Mouse (Mus musculus): Measurements from ENCODE around the gene Prune2.

The Prune2 gene

DNA sequence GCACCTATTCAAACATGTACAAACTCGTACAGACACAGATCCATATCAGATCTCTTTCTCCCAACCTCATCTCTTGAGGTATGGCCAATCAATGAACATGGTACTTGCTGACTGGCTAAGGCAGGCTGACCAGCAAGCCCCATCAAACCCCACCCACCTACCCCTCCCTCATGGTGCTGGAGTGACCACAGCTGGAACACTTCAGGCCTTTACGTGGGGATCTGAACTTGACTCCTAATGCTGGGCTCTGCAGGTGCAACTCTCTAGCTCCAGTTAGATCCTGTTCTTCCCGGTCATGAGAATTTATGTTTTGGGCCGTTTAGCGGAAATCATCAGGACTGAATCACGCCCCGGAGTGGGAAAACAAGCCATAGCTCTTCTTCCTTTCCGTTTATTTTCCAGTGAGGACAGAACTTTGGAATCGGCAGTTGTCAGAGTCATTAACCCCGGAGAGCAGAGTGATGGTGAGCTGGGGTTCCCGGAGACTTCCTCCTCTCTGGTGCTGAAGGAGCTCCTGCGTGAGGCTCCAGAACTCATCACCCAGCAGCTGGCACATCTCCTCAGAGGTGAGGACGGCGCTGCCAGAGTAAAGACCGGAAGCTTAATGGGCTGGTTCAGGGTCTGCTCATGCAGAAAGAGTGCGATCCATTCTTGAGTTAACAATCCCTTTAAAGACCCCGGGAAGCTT is 50.4 kb downstream of the Prune2 start:
- DNase-seq (ENCODE audit: low read depth): no peak

DNA sequence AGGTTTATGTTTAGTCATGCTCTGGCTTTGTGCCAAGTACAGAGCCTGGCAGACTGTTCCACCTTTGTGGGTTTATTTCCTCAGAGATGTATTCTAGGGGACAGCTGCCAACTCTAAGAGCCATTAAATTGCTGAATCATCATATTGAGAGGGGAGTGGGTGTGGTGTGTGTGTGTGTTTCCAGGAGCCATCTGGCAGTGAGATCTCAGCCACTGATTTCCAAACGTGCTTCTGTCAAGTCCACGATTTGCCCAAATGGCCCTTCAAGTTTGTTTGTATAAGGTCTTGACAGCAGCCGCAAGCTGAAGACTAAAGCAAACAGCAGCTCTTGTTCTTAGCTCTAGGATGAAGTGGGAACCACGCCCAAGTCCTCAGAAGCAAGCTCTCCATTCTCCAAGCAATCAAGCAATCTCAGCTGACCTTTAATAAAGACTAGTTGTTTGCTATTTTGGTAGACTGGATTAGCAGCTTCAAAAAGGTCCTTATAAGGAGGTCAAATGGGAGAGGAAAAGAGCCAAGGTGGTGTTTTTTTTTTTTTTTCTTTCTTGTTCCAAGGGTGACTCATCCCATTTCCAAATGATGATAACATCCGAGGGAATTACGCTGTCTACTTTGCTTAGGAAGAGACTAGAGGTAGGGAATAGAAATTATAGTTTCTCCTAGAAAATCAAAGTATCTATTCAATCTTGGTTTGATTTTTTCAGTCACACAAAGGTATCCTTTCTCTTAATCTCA is 55.5 kb downstream of the Prune2 start:
- DNase-seq (ENCODE audit: low read depth): no peak

DNA sequence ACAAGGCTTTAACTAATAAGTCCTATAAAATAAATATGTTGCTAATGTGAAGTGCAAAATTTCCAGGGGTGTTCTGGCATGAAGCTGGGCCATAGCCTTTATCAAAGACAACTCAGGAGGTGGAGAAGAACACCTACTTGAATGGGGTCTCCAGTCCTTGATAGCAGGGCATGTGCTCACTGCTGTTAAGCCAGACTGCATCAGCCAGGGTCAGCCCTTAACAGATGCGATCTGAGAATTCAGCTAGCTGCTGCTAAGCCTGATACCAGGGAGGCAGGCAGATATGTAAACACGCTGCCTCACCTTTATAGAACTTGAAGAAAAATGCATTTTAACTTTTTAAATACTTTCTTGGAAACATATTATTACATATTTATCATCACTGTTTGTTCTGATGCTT is 57.2 kb downstream of the Prune2 start:
- DNase-seq (ENCODE audit: low read depth): no peak

DNA sequence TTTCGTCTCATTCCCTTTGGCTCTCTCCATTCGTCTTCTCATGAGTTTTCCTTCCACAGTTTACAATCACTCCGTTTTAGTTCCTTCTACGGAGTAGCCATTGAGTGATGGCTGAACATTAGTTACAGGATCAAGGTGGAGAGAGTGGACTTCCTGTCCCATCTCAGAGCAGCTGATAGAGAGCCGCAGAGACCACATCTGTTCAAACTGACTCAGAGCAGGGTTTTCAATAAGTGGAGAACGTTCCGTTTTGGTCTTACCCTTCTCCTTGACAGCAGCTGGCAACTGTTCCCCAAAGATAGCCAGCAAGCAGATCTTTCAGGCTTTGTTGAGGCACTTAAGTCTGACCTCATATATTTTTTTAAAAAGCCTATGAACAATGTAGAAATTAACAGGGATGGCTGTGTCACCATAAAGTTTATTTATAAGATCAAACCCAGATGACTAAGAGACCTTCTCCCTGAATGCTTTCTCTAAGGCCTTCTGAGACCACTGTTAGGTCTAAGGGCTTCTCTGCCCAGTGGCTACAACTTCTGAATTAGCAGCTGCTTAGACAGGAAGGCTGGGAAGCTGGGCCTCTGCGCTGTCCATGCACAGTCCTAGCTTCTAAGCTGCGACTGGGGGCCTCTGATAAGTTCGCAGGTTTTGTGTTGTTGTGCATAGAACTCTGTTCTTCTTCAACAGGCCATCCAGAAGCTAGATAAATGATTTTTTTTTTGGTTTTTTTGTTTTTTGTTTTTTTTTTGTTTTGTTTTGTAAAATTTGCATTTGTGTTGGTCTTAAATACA is 58.6 kb downstream of the Prune2 start:
- DNase-seq (ENCODE audit: low read depth): no peak

DNA sequence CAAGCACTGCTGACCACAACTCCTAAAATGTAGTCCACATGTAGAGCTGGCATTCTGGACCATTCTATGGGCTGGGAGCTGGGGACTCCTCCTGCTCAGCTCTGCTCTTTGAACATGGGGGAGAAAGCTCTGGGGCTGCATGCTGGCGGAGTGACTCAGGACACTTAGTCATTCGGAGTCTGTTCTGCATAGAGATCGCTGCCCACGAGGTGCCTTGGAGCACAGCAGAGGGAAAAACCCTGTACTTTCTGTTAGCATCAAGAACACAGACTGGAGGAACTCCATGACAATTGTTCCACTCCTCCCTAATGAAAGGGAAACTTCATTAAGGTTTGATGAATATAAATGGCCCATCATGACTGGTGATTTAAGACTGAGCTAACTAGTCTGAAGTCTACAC is 68.8 kb downstream of the Prune2 start:
- DNase-seq (ENCODE audit: low read depth): no peak

DNA sequence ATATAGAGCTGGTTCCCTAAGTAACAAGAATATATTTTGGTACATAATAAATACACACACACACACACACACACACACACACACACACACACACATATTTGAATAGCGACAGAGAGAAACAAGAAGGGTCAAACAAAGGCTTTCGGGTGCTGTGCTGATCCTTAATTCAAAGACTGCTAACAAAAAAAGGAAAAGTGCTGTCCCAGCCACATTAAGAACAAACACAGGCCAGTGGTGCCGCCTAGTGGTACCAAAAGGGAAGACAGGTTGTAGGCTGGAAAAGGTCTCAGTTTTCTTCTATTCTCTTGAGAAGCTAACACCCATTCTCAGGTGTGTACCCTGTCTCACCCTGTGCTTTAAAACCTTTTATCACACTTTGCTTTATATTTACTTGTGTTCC is 74.4 kb downstream of the Prune2 start:
- peak; percentile 45 for DNase-seq (ENCODE audit: low read depth)

DNA sequence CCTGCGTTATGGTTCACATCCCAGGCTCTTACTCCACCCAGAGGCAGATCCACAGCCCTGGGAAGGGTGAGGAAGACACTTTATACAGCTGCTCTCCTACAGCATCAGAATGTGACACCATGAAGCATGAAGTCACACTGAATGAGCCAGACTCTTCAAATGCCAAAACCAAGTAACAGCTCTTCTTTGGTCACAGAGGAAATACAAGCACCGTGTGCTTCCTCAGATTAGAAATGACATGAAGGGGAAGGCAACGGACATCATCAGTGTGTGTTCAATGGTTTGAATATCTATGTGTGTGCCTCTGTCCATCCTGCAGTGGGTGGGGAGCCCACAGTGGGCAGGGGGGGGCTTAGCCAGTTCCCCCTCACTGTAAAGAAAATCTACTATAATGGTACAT is 76.4 kb downstream of the Prune2 start:
- no peak for DNase-seq (ENCODE audit: low read depth)

DNA sequence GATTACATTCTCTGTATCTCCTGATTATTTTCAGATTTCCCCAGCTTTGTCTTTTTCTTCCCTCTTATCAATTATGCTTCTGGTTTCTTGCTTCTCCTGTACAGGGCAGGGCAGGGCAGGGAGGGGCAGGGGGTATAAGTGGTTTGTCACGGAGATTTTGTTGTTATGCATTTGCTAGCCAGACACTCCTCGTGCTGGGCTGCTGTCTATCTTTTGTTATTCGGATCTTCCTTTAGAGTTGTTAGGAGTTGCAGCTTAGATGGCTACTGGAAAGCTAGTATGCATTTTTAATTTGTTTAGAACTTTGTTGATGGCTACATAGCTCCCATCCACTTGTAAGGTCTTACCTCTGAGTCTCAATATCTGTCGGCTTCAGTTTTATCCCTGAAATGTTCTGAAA is 91.0 kb downstream of the Prune2 start:
- no peak for DNase-seq (ENCODE audit: low read depth)

DNA sequence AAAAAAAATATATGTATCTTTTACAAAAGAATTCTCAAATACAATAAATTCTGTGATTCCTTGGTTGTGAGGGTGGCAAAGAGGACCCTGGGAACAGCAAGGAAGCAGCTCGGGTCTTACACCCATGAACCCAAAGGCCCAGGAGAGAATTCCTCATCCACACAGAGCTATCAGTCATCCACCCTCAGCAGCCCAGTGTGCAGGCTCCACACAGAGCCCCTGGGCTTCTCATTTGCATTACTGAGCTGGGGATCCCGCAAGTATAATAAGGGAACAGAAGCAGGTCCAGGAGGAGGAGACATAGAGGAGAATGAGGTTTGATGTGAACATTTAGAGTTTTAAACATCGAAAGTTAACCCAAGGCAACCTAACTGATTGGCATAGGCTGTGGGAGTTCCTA is 100.0 kb downstream of the Prune2 start:
- no peak for DNase-seq (ENCODE audit: low read depth)

DNA sequence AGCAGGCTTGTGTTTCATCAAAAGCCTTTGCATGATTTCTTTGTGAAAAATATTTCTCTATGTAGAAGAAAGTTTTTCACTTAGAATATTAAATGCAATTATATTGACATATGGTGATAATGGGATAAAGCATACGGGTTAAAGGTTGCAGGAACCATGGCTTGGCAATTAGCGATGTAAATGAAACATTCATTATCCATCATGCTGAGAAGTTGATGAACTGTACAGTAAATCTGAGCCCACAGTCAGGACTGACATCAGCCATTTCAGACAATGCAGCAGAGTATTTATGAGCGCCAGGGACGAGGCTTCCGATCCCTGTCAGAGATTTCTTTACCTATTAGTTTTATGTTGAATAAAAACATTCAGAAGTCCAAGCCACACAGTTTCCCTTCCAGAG is 104.2 kb downstream of the Prune2 start:
- no peak for DNase-seq (ENCODE audit: low read depth)

DNA sequence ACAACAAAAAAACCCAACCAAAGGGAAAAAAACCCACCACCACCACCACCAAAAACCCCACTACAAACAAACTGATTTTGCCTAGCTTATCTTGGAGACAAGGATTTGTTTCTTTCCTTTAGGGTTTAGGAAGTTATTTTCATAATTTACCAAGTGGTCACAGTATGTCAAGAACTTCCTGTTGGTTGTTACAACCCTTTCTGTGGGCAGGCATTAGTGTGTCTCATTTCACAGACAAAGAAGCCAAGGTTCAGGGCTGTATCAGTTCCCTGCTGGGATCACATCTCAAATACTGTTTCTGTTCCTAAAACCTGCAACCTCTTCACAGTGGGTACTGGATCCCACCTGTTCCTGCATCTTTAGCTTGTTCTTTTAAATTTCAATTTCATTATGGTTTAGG is 108.5 kb downstream of the Prune2 start:
- DNase-seq (ENCODE audit: low read depth): no peak

DNA sequence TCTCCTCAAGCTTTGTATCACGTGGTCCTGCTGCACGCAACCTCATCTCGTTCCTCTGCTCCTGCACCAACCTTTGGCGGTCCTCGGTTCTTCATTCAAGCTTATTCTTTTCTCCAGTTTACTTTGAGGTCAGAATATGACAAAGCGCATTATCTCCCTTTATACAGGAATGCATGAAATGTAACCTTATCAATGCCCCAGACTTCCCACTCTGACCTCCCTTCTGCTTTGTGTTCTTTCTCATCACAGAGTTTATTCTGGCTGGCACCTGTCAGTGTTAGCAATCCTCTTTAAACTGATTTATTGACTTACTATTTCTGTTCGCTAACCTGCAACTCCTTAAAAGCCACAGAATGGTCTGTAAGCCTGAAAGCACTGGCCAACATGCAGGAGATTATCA is 113.1 kb downstream of the Prune2 start:
- DNase-seq (ENCODE audit: low read depth): no peak

DNA sequence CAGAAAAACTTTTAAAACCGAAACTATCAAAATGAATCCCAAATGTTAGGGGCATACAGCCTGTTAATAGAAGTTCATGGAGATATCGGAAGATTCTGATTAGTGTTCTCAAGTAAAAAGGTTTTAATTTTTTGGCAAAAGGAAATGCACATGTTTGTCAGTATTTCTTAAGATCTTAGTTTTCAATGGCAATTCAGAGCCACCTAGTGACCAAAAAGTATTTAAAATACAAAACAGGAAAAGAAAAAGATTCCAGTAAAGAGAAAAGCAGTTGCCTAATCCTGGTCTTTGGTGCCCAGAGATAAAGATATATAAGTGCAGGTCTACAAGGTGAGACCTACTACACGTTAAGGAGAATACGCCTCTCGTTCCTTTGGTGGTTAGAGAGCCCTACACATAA is 115.3 kb downstream of the Prune2 start:
- DNase-seq (ENCODE audit: low read depth): no peak

DNA sequence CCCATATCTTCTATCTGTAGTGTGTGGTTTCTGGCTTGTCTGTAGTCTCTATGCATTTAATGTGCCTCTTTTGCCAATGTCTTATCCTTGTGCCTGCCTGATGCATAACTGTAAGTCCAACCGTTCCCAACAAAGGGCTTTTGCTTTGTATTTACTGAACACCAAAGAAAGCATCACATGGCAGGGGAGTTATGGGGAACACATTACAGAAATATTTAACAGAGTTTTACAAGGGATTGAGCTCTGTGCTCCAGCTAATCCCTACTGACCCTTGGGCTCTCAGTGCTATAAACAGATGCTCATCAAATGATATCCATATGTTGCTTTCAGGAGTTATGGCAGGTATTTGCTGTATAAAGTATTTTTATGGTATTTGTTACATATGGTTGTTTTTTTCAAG is 116.3 kb downstream of the Prune2 start:
- DNase-seq (ENCODE audit: low read depth): no peak

DNA sequence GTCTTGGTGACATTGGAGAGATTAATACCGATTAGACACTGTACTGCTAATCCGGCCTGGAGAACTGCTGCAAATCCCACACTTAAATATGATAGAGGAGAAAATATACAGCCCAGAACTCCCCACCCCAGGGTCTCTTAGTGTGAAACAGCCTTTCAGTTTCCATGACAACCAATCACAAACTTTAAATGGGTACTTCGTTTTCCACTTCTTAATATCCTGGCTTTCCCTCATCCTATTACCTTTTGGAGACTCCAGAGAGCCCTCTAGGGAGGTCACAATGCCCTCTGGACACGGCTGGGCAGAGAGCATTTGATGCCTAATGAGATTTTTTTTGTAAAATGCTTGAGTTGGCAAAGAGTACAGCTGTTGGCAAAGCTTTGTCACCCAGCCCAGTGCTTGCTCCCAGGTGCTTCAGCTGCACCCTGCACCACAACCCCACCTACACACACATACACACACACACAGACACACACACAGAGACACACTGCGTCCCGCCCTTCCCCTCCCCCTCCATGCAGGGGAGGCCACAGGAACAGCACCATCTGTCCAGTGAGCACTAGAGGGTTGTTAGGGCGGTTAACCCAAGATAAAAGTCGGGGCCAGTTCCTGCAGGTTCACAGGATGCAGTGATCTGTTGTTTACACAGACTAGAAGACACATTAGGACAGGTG is 122.9 kb downstream of the Prune2 start:
- DNase-seq (ENCODE audit: low read depth): no peak

DNA sequence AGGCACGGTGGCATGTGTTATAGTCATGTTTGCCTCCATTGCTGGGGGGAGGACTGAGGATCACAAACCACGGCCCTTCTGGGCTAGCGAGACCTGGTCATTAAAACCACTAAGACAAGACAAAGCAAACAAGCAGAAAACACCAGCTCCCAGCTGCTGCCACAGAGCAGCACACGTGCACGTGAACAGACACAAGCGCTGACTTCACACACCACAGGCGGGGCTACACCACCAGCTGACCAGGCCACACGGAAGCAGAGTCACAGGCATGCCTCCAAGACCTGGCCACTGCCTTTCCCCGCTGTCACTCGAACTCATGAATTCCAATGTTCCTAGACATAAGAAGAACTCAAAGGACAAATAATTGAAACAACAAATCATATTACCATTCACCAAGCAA is 125.5 kb downstream of the Prune2 start:
- DNase-seq (ENCODE audit: low read depth): no peak

DNA sequence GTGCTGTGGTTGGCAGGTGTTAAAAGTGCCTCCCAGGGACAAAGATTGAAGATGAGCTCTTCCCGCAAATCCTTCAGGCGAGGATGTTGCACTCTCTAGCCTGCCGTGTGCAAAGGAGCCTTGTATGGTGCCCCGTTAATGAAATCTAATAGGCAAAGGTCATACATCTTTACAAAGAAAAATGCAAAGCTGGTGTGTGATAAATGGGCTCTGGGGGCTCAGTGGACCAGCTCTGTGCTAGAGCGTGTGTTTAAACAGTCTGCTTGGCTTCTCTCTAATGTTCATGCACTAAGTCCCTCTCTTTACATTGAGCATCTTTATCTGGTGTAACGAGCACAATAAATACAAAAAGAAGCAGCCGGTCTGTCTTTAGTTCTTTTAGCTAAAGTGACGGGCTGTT is 138.1 kb downstream of the Prune2 start:
- DNase-seq (ENCODE audit: low read depth): no peak

DNA sequence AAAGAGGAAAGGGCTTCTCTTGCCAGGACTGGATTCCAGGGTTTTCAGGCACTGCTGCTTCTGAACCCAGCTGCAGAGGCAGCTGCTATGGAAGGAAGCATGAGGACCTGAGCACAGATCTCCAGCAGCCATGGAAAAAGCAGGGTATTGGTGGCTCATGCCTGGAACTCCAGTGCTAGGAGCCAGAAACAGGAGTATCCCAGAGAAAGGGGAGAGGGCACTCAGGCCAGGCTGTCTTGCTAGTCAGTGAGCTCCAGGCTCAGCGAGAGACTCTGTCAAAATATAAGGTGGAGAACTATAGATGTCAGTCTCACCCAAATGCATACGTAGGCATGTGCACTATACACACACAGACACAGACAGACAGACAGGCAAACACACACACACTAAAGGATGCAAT is 140.4 kb downstream of the Prune2 start:
- no peak for DNase-seq (ENCODE audit: low read depth)

DNA sequence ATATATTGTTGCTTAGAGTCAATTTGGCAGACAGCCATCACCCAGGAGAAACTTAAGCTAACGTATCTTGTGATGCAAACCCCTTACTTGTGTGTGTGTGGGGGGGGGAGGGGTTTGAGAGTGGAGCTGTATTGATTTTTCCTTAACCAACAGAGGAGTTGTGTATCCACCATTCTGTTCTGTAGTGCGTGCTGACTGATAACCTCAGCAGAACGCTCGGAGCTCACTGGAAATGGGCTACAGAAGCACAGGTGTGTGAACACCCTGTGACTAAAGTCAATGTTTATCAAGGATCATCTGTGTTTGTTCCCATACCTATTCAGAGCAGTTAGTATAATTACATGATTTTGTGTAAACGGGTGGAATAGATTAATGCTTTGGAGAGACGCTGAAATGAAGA is 141.3 kb downstream of the Prune2 start:
- no peak for DNase-seq (ENCODE audit: low read depth)

DNA sequence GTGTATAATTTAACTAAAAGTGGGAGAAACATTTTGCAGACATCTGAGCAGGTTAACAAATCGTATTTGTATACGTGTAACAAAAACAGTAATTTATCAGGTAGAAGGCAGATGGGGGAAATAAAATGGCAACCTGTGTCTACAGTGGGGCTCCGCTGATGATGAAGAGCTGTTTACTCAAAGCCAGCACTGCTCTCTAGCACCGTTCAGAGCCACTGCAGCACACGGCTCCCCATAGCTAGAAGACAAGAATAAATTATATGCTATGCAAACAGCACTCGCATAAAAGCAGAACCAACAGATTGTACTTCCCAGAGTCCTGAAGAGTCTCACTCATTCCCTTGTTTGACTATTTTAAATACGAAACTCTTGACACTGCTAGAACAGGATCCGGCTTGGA is 152.9 kb downstream of the Prune2 start:
- DNase-seq (ENCODE audit: low read depth): no peak

DNA sequence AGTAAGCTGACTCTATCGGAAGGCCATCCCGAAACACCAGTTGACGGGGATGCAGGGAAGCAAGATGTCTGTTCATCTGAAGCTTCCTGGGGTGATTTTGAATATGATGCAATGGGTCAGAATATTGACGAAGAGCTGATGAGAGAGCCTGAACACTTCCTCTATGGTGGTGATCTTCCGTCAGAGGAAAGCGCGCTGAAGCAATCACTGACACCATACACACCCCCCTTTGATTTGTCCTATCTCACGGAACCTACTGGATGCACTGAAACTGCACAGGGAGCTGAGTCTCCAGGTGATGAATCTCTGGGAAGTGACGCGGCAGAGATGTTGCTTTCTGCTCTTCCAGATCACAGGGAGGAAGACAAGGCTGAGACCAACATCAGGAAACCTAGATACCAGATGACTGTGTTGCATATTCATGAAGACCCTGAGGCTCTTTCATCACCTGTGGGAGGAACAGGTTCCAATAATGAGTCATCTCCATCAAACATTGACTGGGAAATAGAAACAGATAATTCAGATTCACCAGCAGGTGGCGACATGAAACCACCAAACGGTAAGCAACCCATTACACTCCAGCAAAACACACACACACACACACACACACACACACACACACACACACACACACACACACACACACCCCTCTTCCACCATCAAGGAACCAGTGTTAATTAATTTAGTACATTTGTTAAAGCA is 168.3 kb downstream of the Prune2 start:
- peak; percentile 37 for DNase-seq (ENCODE audit: low read depth)

DNA sequence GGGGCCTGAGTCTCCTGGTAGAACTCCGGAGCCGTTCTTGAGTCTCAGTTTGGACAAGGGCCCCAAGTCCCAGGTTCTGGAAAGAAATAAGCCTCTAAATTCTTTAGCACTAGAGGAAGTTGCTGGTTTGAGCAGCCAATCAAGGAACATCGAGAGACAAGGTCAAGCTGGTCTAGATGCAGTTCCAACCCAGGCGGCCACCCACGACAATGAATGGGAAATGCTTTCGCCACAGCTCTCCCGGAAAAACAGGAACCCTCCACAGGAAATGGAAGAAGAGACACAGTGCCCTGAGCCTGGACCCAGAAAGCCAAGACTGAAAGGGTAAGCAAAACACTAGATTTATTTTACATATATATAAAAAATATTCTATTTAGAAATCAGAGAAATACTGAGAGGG is 169.5 kb downstream of the Prune2 start:
- no peak for DNase-seq (ENCODE audit: low read depth)

All from naive thymus-derived CD4-positive, alpha-beta T cell, adult 2 months (primary cell).